Comparison of ENCODE assay signal across 8 mouse cellular contexts in genomic region chr9:102544116-102544772, GRCm38 (mm10). TPM values are rescaled to one million over a fixed set of nuclear protein-coding genes. Genes with fewer than 3 reads are reported as not detected.
DNase-seq lines count a peak whose midpoint lies in the region; ATAC-seq lines count a peak whose summit lies in the region.

No protein-coding gene starts in this region.

- H3K4me2 ChIP-seq in heart, embryonic 14.5 days (ENCODE audit: low read length) = peak overlapping the region; percentile 71
- H3K4me2 ChIP-seq in heart, embryonic 16.5 days (ENCODE audit: low read depth, low read length) = peak overlapping the region; percentile 72
- H3K4me2 ChIP-seq in midbrain, embryonic 13.5 days (replicated peaks) = peak overlapping the region; percentile 69

- no peak overlapping the region for H3K27ac ChIP-seq in heart, embryonic 14.5 days (replicated peaks in 1 of 2; ENCODE audit: control insufficient read depth in 1 of 2, insufficient read depth in 1 of 2, low read depth in 2 of 2, low read length in 2 of 2)
- H3K27ac ChIP-seq in heart, embryonic 16.5 days (ENCODE audit: low read length) = no peak overlapping the region
- H3K27ac ChIP-seq in midbrain, embryonic 13.5 days = peak overlapping the region; percentile 98

- 6% methylated on average over 11 of the region's 11 CpGs for whole genome bisulfite sequencing in heart, embryonic 14.5 days
- WGBS in heart, embryonic 16.5 days = 10% methylated on average over 11 of the region's 11 CpGs
- 4% methylated on average over 11 of the region's 11 CpGs for WGBS in midbrain, embryonic 13.5 days

- no peak overlapping the region for H3K9ac ChIP-seq in heart, embryonic 14.5 days (ENCODE audit: low read length)
- no peak overlapping the region for H3K9ac ChIP-seq in heart, embryonic 16.5 days (ENCODE audit: low read length)
- peak overlapping the region; percentile 78 for H3K9ac ChIP-seq in midbrain, embryonic 13.5 days (replicated peaks)

- peak overlapping the region; percentile 36 to 41 for H3K4me3 ChIP-seq in heart, embryonic 14.5 days (ENCODE audit: control insufficient read depth in 1 of 2, insufficient read depth in 1 of 2, low read depth in 1 of 2, low read length in 2 of 2)
- H3K4me3 ChIP-seq in heart, embryonic 16.5 days (ENCODE audit: low read length) = peak overlapping the region; percentile 44
- peak overlapping the region; percentile 37 for H3K4me3 ChIP-seq in midbrain, embryonic 13.5 days (replicated peaks)

- peaks cover 40% of the 10 kb centered on the region for H3K27me3 ChIP-seq in heart, embryonic 14.5 days (ENCODE audit: control insufficient read depth, insufficient read depth, low read length)
- peaks cover 23% of the 10 kb centered on the region for H3K27me3 ChIP-seq in heart, embryonic 16.5 days (ENCODE audit: control insufficient read depth, insufficient read depth, low read length)
- peaks cover 54% of the 10 kb centered on the region for H3K27me3 ChIP-seq in midbrain, embryonic 13.5 days

- intact Hi-C loops in heart, postnatal 36 days (cut with DNase I) = loop anchor here (10.0 kb wide), 1 partner anchor 1229 kb away; no protein-coding TSS in a partner anchor

- H3K36me3 ChIP-seq in heart, embryonic 14.5 days (ENCODE audit: control insufficient read depth, insufficient read depth, low read length) = no peaks in the 10 kb centered on the region
- no peaks in the 10 kb centered on the region for H3K36me3 ChIP-seq in heart, embryonic 16.5 days (ENCODE audit: control insufficient read depth, insufficient read depth)
- H3K36me3 ChIP-seq in midbrain, embryonic 13.5 days = no peaks in the 10 kb centered on the region

- ATAC-seq in heart, embryonic 14.5 days (ENCODE audit: insufficient number of reproducible peaks, insufficient read depth, low FRiP score, low read depth) = no peak; the same call in 1 of the 2 replicates
- ATAC-seq in heart, embryonic 16.5 days (replicated peaks; ENCODE audit: extremely low read depth, insufficient read depth, low FRiP score) = peak; percentile 68
- ATAC-seq in midbrain, embryonic 13.5 days = peak; percentile 86
- no peak for ATAC-seq in erythroblast, adult 5-6 weeks (replicated peaks; ENCODE audit: low FRiP score, poor library complexity, severe bottlenecking)
- ATAC-seq in inflammation-experienced regulatory T-cells, adult 6 months = no peak

- H3K4me1 ChIP-seq in heart, embryonic 14.5 days (ENCODE audit: control insufficient read depth in 2 of 2, insufficient read depth in 2 of 2, low read length in 2 of 2) = peaks cover 8 to 14% of the 10 kb centered on the region in 2 experiments
- H3K4me1 ChIP-seq in heart, embryonic 16.5 days (ENCODE audit: control insufficient read depth, insufficient read depth, low read length) = peaks cover 4% of the 10 kb centered on the region; the same call in 1 of the 2 replicates
- peaks cover 44% of the 10 kb centered on the region for H3K4me1 ChIP-seq in midbrain, embryonic 13.5 days (replicated peaks)

- no peak for DNase-seq in heart, postnatal 36 days
- peak; percentile 86 to 87 for DNase-seq in cerebellum, postnatal 10 days
- no peak for DNase-seq in layer of hippocampus, postnatal 10 days (ENCODE audit: low spot score in 2 of 2)

- H3K9me3 ChIP-seq in heart, embryonic 14.5 days (ENCODE audit: control insufficient read depth, low read length) = no peaks in the 10 kb centered on the region
- no peaks in the 10 kb centered on the region for H3K9me3 ChIP-seq in heart, embryonic 16.5 days (replicated peaks; ENCODE audit: control insufficient read depth, low read length)
- H3K9me3 ChIP-seq in midbrain, embryonic 13.5 days = no peaks in the 10 kb centered on the region

RNA-seq across cellular contexts. Expression of gene Ky, which starts 38.7 kb away (rescaled TPM):
- polyA plus RNA-seq in heart, embryonic 14.5 days (2014; fragmentation: Nextera tagmentation; extraction: Ambion mirVana) = 1.7 and 1.9 TPM in 2 replicates
- total RNA-seq in heart, postnatal 36 days (2021) = 10 to 100 TPM in 1 of 2 experiments, 1 to 10 TPM in 1; 9.0 to 21.8 TPM
- 1.2 TPM in 2 replicates for polyA plus RNA-seq in heart, embryonic 16.5 days (2015; fragmentation: Nextera tagmentation; extraction: Ambion mirVana)
- polyA plus RNA-seq in midbrain, embryonic 13.5 days (2015; fragmentation: Nextera tagmentation; extraction: Ambion mirVana) = 0.17 and 0.32 TPM in 2 replicates
- total RNA-seq in erythroblast, adult 5-6 weeks (2015; ENCODE audit: low replicate concordance) = not detected in 2 replicates
- not detected in 2 replicates for total RNA-seq in erythroblast, adult 5-6 weeks (2017; ENCODE audit: low replicate concordance)
- 1 to 10 TPM; 4.8 to 4.9 TPM for total RNA-seq in layer of hippocampus, postnatal 10 days (2021)
- under 1 TPM in 2 of 3 experiments, not detected in 1; 0.11 to 0.12 TPM for polyA plus RNA-seq in inflammation-experienced regulatory T-cells, adult 6 months (2017; shearing (Covaris generic))

Comparison
In these comparisons a context has a peak if more than half of its experiments do, and no peak if none do; other contexts are left out.
1. ATAC-seq: peak in heart, embryonic 16.5 days (single experiment) and midbrain, embryonic 13.5 days (single experiment); none in heart, embryonic 14.5 days (single experiment), erythroblast, adult 5-6 weeks (single experiment) and inflammation-experienced regulatory T-cells, adult 6 months (single experiment).
2. DNase-seq: peak in cerebellum, postnatal 10 days (2 of 2); none in heart, postnatal 36 days (0 of 2) and layer of hippocampus, postnatal 10 days (0 of 2).
3. Peak in every context shown above with its lines, with median percentiles within 50 percentile points of each other: H3K4me2 ChIP-seq and H3K4me3 ChIP-seq.